Mouse (Mus musculus): Measurements from ENCODE around the gene Efna5.
A peak's percentile ranks its signal among the peaks of the same experiment; 100 is the strongest.

Efna5 gene

GRCm38 (mm10) chr17:62881176-62881790 is at the start of gene Efna5:
Efna5 (minus strand) TSS chr17:62881317.
- DNase-seq: peak; percentile 54 to 61

- DNase-seq: no peak
Observed at GRCm38 (mm10) chr17:62915304-62915703, 34.2 kb upstream of the Efna5 start.

GRCm38 (mm10) chr17:62905692-62906445 is 24.8 kb upstream of the Efna5 start:
- peak in 1 of 2 experiments; percentile 0 for DNase-seq

GRCm38 (mm10) chr17:62899066-62899465 is 17.9 kb upstream of the Efna5 start:
- DNase-seq: no peak

GRCm38 (mm10) chr17:62889991-62890390 is 8.9 kb upstream of the Efna5 start:
- DNase-seq: no peak

- DNase-seq: peak; percentile 91
Observed at GRCm38 (mm10) chr17:62884129-62884506, 3.0 kb upstream of the Efna5 start.

- peak in 1 of 2 experiments; percentile 68 for DNase-seq
Observed at GRCm38 (mm10) chr17:62883476-62884128, 2.5 kb upstream of the Efna5 start.

GRCm38 (mm10) chr17:62882726-62883475 is 1.8 kb upstream of the Efna5 start:
- DNase-seq: peak; percentile 82 to 86

GRCm38 (mm10) chr17:62881791-62882725 is 941 bp upstream of the Efna5 start:
- peak; percentile 56 to 57 for DNase-seq

GRCm38 (mm10) chr17:62880311-62881175 is 574 bp downstream of the Efna5 start:
- DNase-seq: peak; percentile 58 to 67

GRCm38 (mm10) chr17:62879526-62880310 is 1.4 kb downstream of the Efna5 start:
- peak; percentile 42 to 50 for DNase-seq

- no peak for DNase-seq
Observed at GRCm38 (mm10) chr17:62875727-62876126, 5.4 kb downstream of the Efna5 start.

- DNase-seq: no peak
Observed at GRCm38 (mm10) chr17:62871928-62872327, 9.2 kb downstream of the Efna5 start.

GRCm38 (mm10) chr17:62871191-62871590 is 9.9 kb downstream of the Efna5 start:
- no peak for DNase-seq

- no peak for DNase-seq
Observed at GRCm38 (mm10) chr17:62870446-62870845, 10.7 kb downstream of the Efna5 start.

GRCm38 (mm10) chr17:62864966-62865365 is 16.2 kb downstream of the Efna5 start:
- no peak for DNase-seq

- DNase-seq: no peak
Observed at GRCm38 (mm10) chr17:62863004-62863403, 18.1 kb downstream of the Efna5 start.

- peak; percentile 21 to 24 for DNase-seq
Observed at GRCm38 (mm10) chr17:62862298-62862999, 18.7 kb downstream of the Efna5 start.

- no peak for DNase-seq
Observed at GRCm38 (mm10) chr17:62857275-62857674, 23.8 kb downstream of the Efna5 start.
